Mouse (Mus musculus) layer of hippocampus, adult 9-11 months (tissue): Measurements from ENCODE around the gene Ndufb10.
A peak's percentile ranks its signal among the peaks of the same experiment; 100 is the strongest.

Experiments used
- DNase-seq: peaks from one replicate; pipeline ENCODE4 v3.0.0; 2022

The Ndufb10 gene

GRCm38 (mm10) chr17:24705821-24706220, 18.5 kb downstream of the Ndufb10 start:
- DNase-seq = peak; percentile 1

- no peak for DNase-seq
These were observed 23.0 kb downstream of the Ndufb10 start for GRCm38 (mm10) chr17:24701251-24701650.

GRCm38 (mm10) chr17:24699473-24699872, 24.8 kb downstream of the Ndufb10 start:
- DNase-seq = no peak

GRCm38 (mm10) chr17:24698715-24699114, 25.6 kb downstream of the Ndufb10 start:
- no peak for DNase-seq

- no peak for DNase-seq
These were observed 26.3 kb downstream of the Ndufb10 start for GRCm38 (mm10) chr17:24697985-24698384.

GRCm38 (mm10) chr17:24696011-24696697, 28.1 kb downstream of the Ndufb10 start, which contains the start of the genes Gfer and Noxo1:
Gene Gfer (minus strand): TSS chr17:24696156.
Gene Noxo1 (plus strand): TSS chr17:24696234.
- peak; percentile 83 for DNase-seq

- DNase-seq = no peak
These were observed 28.8 kb downstream of the Ndufb10 start for GRCm38 (mm10) chr17:24695326-24696010.

GRCm38 (mm10) chr17:24692385-24692784, 31.9 kb downstream of the Ndufb10 start:
- no peak for DNase-seq

GRCm38 (mm10) chr17:24689251-24690081, 34.8 kb downstream of the Ndufb10 start, which contains the start of gene Syngr3:
Gene Syngr3 (minus strand): TSS chr17:24689955.
- no peak for DNase-seq

GRCm38 (mm10) chr17:24687599-24687998, 36.7 kb downstream of the Ndufb10 start:
- DNase-seq = no peak

GRCm38 (mm10) chr17:24687146-24687595, 37.1 kb downstream of the Ndufb10 start:
- DNase-seq = no peak

- DNase-seq = no peak
These were observed 37.8 kb downstream of the Ndufb10 start for GRCm38 (mm10) chr17:24686514-24686913.

- DNase-seq = no peak
These were observed 46.7 kb downstream of the Ndufb10 start for GRCm38 (mm10) chr17:24677500-24678080.

GRCm38 (mm10) chr17:24676877-24677276, 47.4 kb downstream of the Ndufb10 start:
- no peak for DNase-seq

GRCm38 (mm10) chr17:24676187-24676586, 48.1 kb downstream of the Ndufb10 start:
- DNase-seq = no peak

GRCm38 (mm10) chr17:24674277-24674676, 50.0 kb downstream of the Ndufb10 start:
- DNase-seq = no peak

GRCm38 (mm10) chr17:24672141-24672540, 52.1 kb downstream of the Ndufb10 start:
- no peak for DNase-seq
